Mouse (Mus musculus) neural tube, embryonic 12.5 days (tissue): ENCODE measurements at regions not wholly inside any gene's neighbourhood (a gene's known extent, or its start where the extent isn't known, plus 50 kb on each side); places are given as distances from the start of the nearest gene placed in this dataset.

Experiments used
- ATAC-seq: fragments of 200-750 bp; cut with Nextera tagmentation; 2 replicates; pipeline ENCODE4 v1.8.0; 2017; ENCODE audit warnings: low read depth, mild to moderate bottlenecking, moderate TSS enrichment, moderate library complexity; ENCODE audit not compliant: low FRiP score
- H3K27ac ChIP-seq: fragments of 300-500 bp; sonication (generic); 2 replicates; pipeline ENCODE4 v1.5.1; 2016
- H3K27me3 ChIP-seq: fragments of 300-500 bp; sonication (generic); replicated peaks from 2 replicates; pipeline ENCODE4 v1.6.1; 2016; ENCODE audit warnings: mild to moderate bottlenecking
- H3K36me3 ChIP-seq: fragments of 300-500 bp; sonication (generic); 2 replicates; pipeline ENCODE4 v1.6.1; 2016; ENCODE audit warnings: mild to moderate bottlenecking
- H3K4me1 ChIP-seq: fragments of 300-500 bp; sonication (generic); 2 replicates; pipeline ENCODE4 v1.6.1; 2016
- H3K4me2 ChIP-seq: fragments of 300-500 bp; sonication (generic); replicated peaks from 2 replicates; pipeline ENCODE4 v1.6.1; 2016; ENCODE audit warnings: mild to moderate bottlenecking
- H3K4me3 ChIP-seq: fragments of 300-500 bp; sonication (generic); 2 replicates; pipeline ENCODE4 v1.5.1; 2016
- H3K9ac ChIP-seq: fragments of 300-500 bp; sonication (generic); 2 replicates; pipeline ENCODE4 v1.6.1; 2016; ENCODE audit warnings: mild to moderate bottlenecking
- H3K9me3 ChIP-seq: fragments of 300-500 bp; sonication (generic); 2 replicates; pipeline ENCODE4 v1.6.1; 2016; ENCODE audit warnings: mild to moderate bottlenecking
- WGBS: fragments of 180-500 bp; shearing (Covaris S2); methylation state at CpG from one replicate; pipeline ENCODE4 v1.1.7; 2016; 5-methylcytosine and 5-hydroxymethylcytosine counted together

DNA sequence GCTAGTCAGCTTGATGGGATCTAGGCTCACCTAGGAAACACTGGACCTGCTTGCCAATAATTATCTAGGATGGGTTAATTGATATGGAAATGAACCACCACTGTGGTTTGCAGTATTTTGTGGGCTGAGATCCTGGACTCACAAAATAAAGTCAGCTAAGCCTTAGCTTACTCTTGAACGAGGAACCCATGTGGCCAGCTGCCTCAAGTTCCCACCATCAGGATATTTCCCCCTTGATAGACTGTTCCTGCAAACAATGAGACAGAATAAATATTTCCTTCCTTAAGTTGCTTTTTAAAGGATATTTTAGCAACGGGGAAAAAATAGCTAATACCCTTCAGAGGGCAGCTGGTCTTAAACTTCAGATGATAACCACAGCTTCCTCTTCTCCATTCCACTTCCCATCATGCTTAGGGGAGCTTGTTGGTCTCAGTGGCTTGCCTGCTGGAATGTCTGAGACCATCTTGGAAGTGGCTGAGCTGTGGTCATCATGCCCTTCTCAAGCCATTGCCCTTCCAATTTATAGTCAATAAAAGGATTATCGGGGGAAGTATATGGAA lies 913.7 kb upstream of the Lrrc6 start:
- no peaks in the 10 kb centered on the region for H3K9me3 ChIP-seq
- no peak overlapping the region for H3K4me3 ChIP-seq
- H3K4me2 ChIP-seq, result no peak overlapping the region
- no peak for ATAC-seq
- no peaks in the 10 kb centered on the region for H3K27me3 ChIP-seq
- H3K27ac ChIP-seq, result no peak overlapping the region
- H3K4me1 ChIP-seq, result no peaks in the 10 kb centered on the region
- no peaks in the 10 kb centered on the region for H3K36me3 ChIP-seq
- H3K9ac ChIP-seq, result no peak overlapping the region
- WGBS, result 83% methylated on average over 3 of the region's 3 CpGs

DNA sequence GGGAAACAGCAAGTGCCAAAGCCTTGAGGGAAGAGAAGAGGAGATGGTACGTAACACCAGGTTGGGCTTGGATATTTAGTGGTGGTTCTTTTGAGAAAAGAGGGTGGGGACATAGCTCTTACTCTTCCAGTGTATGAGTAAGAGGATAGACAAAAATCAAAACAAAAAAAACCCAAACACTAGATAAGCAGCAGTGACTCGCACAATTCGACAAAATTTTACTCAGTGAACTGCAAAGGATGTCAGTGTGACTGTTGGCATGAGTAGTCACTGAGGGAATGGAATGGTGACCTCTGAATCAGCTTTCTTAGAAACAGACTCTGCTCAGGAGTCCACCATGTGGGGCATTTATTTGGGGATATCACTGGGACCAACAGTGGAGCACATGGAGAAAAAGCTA lies 912.9 kb upstream of the Lrrc6 start:
- 93% methylated on average over 3 of the region's 3 CpGs for WGBS

DNA sequence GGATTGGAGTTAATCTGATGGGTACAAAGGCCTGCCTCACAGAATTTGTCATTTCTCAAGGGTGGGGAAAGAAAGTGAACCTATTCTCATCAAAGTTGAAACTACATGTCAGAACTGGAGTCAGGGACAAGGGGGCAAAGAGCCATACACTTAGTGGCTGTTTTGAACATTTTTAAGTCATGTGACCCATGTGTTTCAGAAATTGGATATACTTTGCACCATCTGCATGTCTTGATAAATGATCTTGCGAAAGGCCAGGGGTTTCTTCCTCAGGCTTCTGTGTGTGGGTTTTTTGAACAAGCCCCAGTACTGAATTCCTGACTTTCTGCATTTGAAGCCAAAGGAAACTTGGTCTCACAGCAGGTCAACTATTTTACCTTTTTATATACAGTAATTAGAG lies 911.7 kb upstream of the Lrrc6 start:
- 94% methylated on average over 1 of the region's 1 CpGs for WGBS
- ATAC-seq, result no peak
- H3K27me3 ChIP-seq, result no peaks in the 10 kb centered on the region

More for the DNA sequence above, 912.9 kb upstream of the Lrrc6 start:
- Histone ChIP-seq H3K9ac (no peak overlapping the region), H3K27me3 (no peaks in the 10 kb centered on the region), H3K4me3 (no peak overlapping the region), H3K4me1 (no peaks in the 10 kb centered on the region), H3K4me2 (no peak overlapping the region), H3K27ac (no peak overlapping the region), H3K9me3 (no peaks in the 10 kb centered on the region), H3K36me3 (no peaks in the 10 kb centered on the region)
- no peak for ATAC-seq

DNA sequence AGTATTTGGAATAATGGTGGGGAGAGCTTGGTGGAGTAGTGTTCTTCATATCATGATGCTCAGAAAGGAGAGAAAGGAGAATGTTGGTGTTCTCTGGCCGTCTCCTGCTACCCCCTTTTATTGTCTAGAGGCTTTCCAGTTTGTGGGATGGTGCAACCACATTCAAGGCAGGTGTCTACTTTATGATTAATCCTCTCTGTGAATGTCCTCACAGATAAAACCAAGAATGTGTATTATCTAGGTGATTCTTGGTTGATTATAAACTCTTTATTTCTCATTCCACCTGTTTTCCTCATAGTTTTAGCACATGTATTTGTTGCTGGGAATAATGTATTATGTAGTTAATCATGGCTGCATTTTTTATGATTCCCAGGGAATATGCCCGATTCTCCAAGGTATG lies 910.9 kb upstream of the Lrrc6 start:
- ATAC-seq, result no peak
- no peak overlapping the region for H3K27ac ChIP-seq
- H3K4me1 ChIP-seq, result no peaks in the 10 kb centered on the region
- WGBS, result 84% methylated on average over 2 of the region's 2 CpGs
- no peak overlapping the region for H3K9ac ChIP-seq
- no peak overlapping the region for H3K4me3 ChIP-seq
- H3K27me3 ChIP-seq, result no peaks in the 10 kb centered on the region
- no peaks in the 10 kb centered on the region for H3K36me3 ChIP-seq
- no peaks in the 10 kb centered on the region for H3K9me3 ChIP-seq
- H3K4me2 ChIP-seq, result no peak overlapping the region

More for the DNA sequence above, 911.7 kb upstream of the Lrrc6 start:
- Histone ChIP-seq H3K4me1 (no peaks in the 10 kb centered on the region), H3K4me2 (no peak overlapping the region), H3K36me3 (no peaks in the 10 kb centered on the region), H3K4me3 (no peak overlapping the region), H3K9me3 (no peaks in the 10 kb centered on the region), H3K9ac (no peak overlapping the region), H3K27ac (no peak overlapping the region)

DNA sequence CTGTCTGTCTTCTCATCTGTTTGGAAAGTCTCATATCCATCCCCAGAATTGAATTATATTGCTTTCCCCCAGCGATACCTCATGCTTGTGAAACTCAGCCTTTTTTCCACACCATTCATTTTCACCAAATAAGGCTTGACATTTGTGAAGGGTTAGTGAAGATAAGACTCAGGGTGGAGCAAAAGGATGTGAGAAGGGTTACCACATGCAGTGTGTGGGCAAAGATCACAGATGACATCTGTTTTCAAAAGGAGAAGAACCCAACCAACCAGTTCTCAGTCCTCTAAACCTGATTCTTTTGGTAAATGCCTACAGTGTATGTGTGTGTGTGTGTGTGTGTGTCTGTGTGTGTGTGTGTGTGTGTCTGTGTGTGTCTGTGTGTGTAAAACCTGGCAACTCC lies 909.3 kb upstream of the Lrrc6 start:
- Histone ChIP-seq H3K27me3 (no peaks in the 10 kb centered on the region), H3K9ac (no peak overlapping the region), H3K9me3 (no peaks in the 10 kb centered on the region), H3K27ac (no peak overlapping the region), H3K36me3 (no peaks in the 10 kb centered on the region), H3K4me3 (no peak overlapping the region), H3K4me2 (no peak overlapping the region), H3K4me1 (no peaks in the 10 kb centered on the region)
- 83% methylated on average over 1 of the region's 1 CpGs for WGBS
- ATAC-seq, result no peak

DNA sequence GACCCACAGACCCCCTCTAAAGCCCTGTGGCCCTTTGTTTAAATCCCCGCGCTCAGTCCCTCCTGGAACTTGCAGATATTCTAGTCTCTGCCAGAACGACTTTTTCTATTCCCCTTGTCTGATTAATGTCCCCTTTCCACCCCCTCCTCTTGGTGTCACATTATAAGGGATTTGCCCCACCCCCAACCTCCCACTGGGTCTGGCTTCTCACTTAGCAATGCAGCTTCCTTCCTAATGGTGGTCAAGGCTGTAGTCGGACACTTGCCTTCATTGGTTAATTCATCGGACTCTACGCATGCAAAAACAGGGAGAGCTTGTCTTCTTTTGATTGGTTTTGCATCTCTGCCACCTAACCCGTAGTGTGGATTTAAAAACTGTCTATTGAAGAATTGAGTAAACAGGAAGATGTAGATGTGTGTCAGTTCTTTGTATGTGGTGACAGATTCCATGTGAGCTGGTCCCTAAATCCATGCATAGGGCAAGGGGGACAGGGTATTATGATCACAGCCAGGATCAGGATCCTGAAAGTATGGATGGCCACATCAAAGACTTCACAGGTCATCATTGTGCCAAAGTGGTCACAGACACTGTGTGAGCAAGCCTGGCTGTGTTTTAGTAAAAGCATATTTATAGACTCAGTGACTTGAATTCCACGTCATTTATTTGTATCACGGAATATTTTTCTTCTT lies 908.3 kb upstream of the Lrrc6 start:
- ATAC-seq, result no peak
- no peaks in the 10 kb centered on the region for H3K4me1 ChIP-seq
- no peak overlapping the region for H3K27ac ChIP-seq
- no peaks in the 10 kb centered on the region for H3K36me3 ChIP-seq
- H3K9me3 ChIP-seq, result no peaks in the 10 kb centered on the region
- 71% methylated on average over 9 of the region's 9 CpGs for whole genome bisulfite sequencing
- no peaks in the 10 kb centered on the region for H3K27me3 ChIP-seq
- no peak overlapping the region for H3K9ac ChIP-seq
- H3K4me3 ChIP-seq, result no peak overlapping the region
- no peak overlapping the region for H3K4me2 ChIP-seq

DNA sequence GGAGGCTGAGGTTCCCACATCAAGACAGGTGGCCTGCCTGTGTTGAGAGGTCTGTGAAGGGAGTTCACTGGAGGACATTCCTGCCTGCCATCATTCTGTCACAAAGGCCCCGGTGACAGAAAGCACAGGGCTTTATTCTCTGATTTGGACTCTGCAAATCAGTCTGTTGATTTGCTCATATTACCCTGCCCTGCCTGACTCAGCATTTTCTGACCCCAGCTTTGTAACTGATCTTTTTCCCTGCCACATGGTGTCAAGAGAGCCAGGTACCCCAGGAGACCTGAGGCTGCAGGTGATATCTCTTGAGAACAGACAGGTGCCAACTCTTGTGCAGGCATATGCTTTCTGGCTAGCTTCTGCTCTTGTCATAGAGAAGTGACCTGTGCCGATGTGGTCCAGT lies 906.5 kb upstream of the Lrrc6 start:
- H3K9me3 ChIP-seq, result no peaks in the 10 kb centered on the region
- no peak for ATAC-seq
- H3K27ac ChIP-seq, result no peak overlapping the region
- H3K36me3 ChIP-seq, result no peaks in the 10 kb centered on the region
- H3K9ac ChIP-seq, result no peak overlapping the region
- H3K4me1 ChIP-seq, result no peaks in the 10 kb centered on the region
- H3K4me2 ChIP-seq, result no peak overlapping the region
- H3K4me3 ChIP-seq, result no peak overlapping the region
- H3K27me3 ChIP-seq, result no peaks in the 10 kb centered on the region
- 79% methylated on average over 2 of the region's 2 CpGs for WGBS

DNA sequence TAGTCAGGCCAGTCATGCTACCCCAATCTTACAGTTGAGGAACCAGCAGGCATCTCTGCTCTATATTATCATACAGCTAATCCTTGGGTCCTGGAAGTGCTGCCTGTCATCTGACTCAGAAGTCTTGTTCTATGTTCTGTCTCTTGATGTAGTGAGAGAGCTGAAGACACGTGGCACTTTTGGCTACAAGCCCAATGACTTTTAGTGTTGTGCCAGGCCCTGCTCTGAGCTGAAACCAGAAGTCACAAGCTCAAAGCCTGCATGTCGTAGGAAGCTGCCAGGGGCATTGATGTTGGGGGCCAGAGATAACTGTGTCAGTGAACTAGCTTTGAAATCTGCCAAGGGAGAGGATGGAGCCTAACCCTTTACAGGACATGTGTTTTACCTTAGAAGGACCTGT lies 904.8 kb upstream of the Lrrc6 start:
- Histone ChIP-seq H3K9ac (no peak overlapping the region), H3K36me3 (no peaks in the 10 kb centered on the region), H3K4me1 (no peaks in the 10 kb centered on the region), H3K9me3 (no peaks in the 10 kb centered on the region), H3K4me2 (no peak overlapping the region), H3K27ac (no peak overlapping the region), H3K27me3 (no peaks in the 10 kb centered on the region), H3K4me3 (no peak overlapping the region)
- no peak for ATAC-seq
- WGBS, result 79% methylated on average over 2 of the region's 2 CpGs

DNA sequence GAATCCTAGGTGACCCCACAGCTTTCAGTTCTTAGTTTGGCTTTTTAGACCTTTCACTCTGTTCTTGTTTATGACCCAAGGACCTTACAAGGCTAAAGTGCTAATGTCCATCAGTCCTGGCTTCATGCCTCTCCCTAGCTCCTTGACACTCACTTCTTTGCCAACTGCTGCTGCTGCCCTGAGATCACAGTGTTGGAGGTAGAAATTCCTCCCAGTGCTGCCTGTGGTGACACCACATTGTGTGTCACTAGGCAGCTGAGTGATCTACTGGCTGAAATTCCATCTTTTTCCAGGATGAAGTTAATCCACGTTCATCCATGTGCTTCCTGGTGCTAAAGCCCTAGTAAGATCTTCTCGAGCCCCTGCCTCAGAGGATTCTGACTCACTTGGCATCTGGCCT lies 904.3 kb upstream of the Lrrc6 start:
- 92% methylated on average over 2 of the region's 2 CpGs for WGBS
- Histone ChIP-seq H3K27ac (no peak overlapping the region), H3K9me3 (no peaks in the 10 kb centered on the region), H3K4me1 (no peaks in the 10 kb centered on the region), H3K4me2 (no peak overlapping the region), H3K4me3 (no peak overlapping the region), H3K36me3 (no peaks in the 10 kb centered on the region), H3K27me3 (no peaks in the 10 kb centered on the region), H3K9ac (no peak overlapping the region)
- no peak for ATAC-seq

DNA sequence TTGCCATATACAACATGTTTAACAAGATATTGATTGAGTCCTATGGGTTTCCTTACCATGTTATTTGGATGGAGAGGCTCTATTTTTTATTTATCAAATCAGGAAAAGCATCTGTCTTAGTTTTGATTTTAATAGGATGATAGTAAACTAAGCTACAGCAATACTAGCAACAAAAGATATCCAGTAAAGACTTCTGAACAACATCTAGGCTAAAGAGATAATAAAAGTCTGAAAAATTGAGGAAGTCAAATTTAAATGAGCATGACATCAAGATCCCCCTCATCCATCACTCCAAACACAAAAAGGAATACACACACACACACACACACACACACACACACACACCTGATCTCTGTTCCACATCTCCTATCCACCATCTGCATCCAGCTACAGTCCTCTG lies 901.6 kb upstream of the Lrrc6 start:
- no peak for ATAC-seq
- no peaks in the 10 kb centered on the region for H3K9me3 ChIP-seq
- no peaks in the 10 kb centered on the region for H3K27me3 ChIP-seq
- H3K9ac ChIP-seq, result no peak overlapping the region
- no peak overlapping the region for H3K4me2 ChIP-seq
- H3K36me3 ChIP-seq, result no peaks in the 10 kb centered on the region
- H3K4me1 ChIP-seq, result no peaks in the 10 kb centered on the region
- no peak overlapping the region for H3K4me3 ChIP-seq
- H3K27ac ChIP-seq, result no peak overlapping the region

DNA sequence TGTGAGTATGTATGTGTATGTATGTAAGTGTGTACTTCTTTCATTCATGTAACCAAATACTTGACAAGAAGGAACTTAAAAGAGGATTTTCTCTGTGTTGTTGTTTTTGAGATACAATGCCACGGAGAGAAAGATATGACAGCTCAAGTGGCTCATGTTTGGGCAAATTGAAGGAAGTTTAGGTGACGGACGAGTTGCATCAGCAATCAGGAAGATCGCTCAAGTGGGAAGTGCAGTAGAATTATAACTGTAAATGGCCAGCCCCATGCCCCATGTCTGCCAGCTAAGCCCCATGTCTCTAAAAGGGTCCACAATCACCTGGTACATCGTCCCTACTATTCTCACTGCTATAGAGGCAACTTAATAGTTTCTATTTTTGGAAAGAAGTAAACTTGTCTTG lies 896.6 kb upstream of the Lrrc6 start:
- Histone ChIP-seq H3K27ac (no peak overlapping the region), H3K27me3 (no peaks in the 10 kb centered on the region), H3K36me3 (no peaks in the 10 kb centered on the region), H3K4me1 (no peaks in the 10 kb centered on the region), H3K9me3 (no peaks in the 10 kb centered on the region), H3K4me2 (no peak overlapping the region), H3K9ac (no peak overlapping the region), H3K4me3 (no peak overlapping the region)
- ATAC-seq, result no peak
- WGBS, result 90% methylated on average over 5 of the region's 5 CpGs

DNA sequence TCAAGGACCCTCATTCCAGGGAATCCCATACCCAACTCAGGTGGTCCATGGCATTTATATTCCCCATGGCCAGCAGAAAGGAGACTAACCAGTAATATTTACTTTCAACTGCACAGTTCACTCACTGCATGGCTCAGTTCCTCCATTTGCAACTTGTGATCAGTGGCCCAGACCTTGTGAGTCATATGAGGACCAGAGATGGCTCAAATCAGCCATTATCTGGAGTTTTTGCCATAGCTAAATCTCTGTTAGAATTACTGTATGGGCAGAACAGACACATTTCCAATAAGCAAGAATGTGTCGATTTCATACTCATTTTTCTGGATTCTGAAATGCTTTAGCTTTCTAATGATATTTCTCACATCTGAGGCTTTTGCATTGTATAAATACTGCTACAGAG lies 894.4 kb upstream of the Lrrc6 start:
- Histone ChIP-seq H3K9me3 (no peaks in the 10 kb centered on the region), H3K9ac (no peak overlapping the region), H3K27me3 (no peaks in the 10 kb centered on the region), H3K4me1 (no peaks in the 10 kb centered on the region), H3K36me3 (no peaks in the 10 kb centered on the region), H3K27ac (no peak overlapping the region), H3K4me3 (no peak overlapping the region), H3K4me2 (no peak overlapping the region)
- ATAC-seq, result no peak
- 89% methylated on average over 1 of the region's 1 CpGs for WGBS

DNA sequence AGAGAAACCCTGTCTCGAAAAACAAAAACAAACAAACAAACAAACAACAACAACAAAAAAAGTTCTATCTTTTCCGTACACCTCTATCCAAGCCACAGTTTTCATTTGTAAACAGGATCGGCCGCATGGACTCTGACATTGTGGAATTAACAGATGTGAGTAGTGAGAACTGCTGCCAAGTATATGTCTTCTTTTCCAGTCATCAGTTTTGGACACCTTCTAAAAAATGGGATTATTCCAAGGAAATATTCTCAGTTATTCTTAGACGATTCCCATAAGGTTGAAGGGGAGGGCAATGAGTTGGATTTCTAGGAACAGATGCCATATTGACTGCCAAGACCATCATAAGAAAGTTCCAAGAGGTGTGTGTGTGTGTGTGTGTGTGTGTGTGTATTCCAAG lies 891.2 kb upstream of the Lrrc6 start:
- Histone ChIP-seq H3K4me3 (no peak overlapping the region), H3K9me3 (no peaks in the 10 kb centered on the region), H3K9ac (no peak overlapping the region), H3K36me3 (no peaks in the 10 kb centered on the region), H3K27ac (no peak overlapping the region), H3K27me3 (no peaks in the 10 kb centered on the region), H3K4me2 (no peak overlapping the region), H3K4me1 (no peaks in the 10 kb centered on the region)
- WGBS, result 93% methylated on average over 5 of the region's 5 CpGs
- no peak for ATAC-seq
